Comparison of ENCODE assay signal across 9 mouse cellular contexts in the genomic region with DNA sequence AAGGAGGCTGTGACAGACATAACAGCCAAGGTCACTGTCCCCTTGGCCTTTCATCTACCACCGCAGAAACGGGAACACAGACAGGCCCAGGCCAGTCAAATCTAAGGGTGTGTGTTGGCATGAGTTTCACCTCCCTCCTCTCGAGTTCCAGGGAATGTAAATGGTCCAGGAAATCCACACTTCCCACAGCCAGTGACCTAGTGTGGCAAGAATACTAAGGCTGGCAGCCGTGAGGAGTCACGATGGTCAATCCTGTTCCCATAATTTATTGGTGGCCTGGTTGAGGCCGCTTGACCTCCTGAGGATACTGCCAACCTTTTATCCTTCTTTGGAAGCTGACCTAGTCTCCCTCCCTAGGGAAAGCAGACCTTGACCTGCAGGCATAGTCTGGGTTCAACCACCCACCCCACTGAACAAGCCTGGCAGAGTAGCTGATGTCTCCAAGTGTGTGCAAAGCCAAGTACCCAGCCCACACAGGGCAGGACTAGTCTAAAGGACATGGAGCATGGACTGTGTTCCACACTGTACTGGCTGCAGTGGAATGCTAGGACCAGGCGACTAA. TPM values are rescaled to one million over a fixed set of nuclear protein-coding genes. Genes with fewer than 3 reads are reported as not detected.
A peak's percentile ranks its signal among the peaks of the same experiment; 100 is the strongest.
DNase-seq lines count a peak whose midpoint lies in the region; ATAC-seq and TF ChIP-seq lines count a peak whose summit lies in the region.
"Had no signal": no experiment of that assay in that cellular context is flagged by ENCODE, and none has a peak within 500 bp of the region (broad histone marks: within the 10 kb centered on the region; RNA-seq: fewer than 3 reads in every experiment).

No protein-coding gene starts in this region.

- no peak for TF ChIP-seq CTCF in layer of hippocampus, adult 2 months (conservative IDR thresholded peaks at IDR 0.05)

- no peak overlapping the region for H3K9ac ChIP-seq in hindbrain, embryonic 16.5 days (ENCODE audit: low read depth, low read length)
- H3K9ac ChIP-seq in liver, embryonic 15.5 days, result peak overlapping the region; percentile 59
- H3K9ac ChIP-seq: stomach, embryonic 15.5 days had no signal

- peak; percentile 81 for ATAC-seq in hindbrain, embryonic 16.5 days
- no peak for ATAC-seq in liver, embryonic 15.5 days (ENCODE audit: insufficient read depth)

- H3K4me1 ChIP-seq in hindbrain, embryonic 16.5 days (ENCODE audit: control insufficient read depth, insufficient read depth, low read depth, low read length), result no peaks in the 10 kb centered on the region; the same call in 1 of the 2 replicates
- peaks cover 57% of the 10 kb centered on the region for H3K4me1 ChIP-seq in liver, embryonic 15.5 days (replicated peaks)
- H3K4me1 ChIP-seq: stomach, embryonic 15.5 days had no signal

- H3K4me2 ChIP-seq in hindbrain, embryonic 16.5 days (ENCODE audit: low read length), result no peak overlapping the region
- H3K4me2 ChIP-seq in liver, embryonic 15.5 days, result peak overlapping the region; percentile 64
- H3K4me2 ChIP-seq: stomach, embryonic 15.5 days had no signal

- H3K27ac ChIP-seq in layer of hippocampus, adult 2 months, result peak overlapping the region; percentile 85
- peak overlapping the region; percentile 63 for H3K27ac ChIP-seq in hindbrain, embryonic 16.5 days (ENCODE audit: low read depth, low read length)
- peak overlapping the region; percentile 99 for H3K27ac ChIP-seq in liver, embryonic 15.5 days (replicated peaks)
- H3K27ac ChIP-seq: stomach, embryonic 15.5 days had no signal

- 62% methylated on average over 7 of the region's 7 CpGs for WGBS in hindbrain, embryonic 16.5 days
- WGBS in liver, embryonic 15.5 days (ENCODE audit: insufficient replicate concordance), result 67% methylated on average over 7 of the region's 7 CpGs

- H3K27me3 ChIP-seq in hindbrain, embryonic 16.5 days (replicated peaks; ENCODE audit: control insufficient read depth, insufficient read depth, low read length), result no peaks in the 10 kb centered on the region
- 0 out of 2 replicates have a peak, but pooled peaks cover 6% of the 10 kb centered on the region for H3K27me3 ChIP-seq in liver, embryonic 15.5 days
- H3K27me3 ChIP-seq: stomach, embryonic 15.5 days had no signal

- H3K36me3 ChIP-seq in hindbrain, embryonic 16.5 days (ENCODE audit: control insufficient read depth, insufficient read depth, low read length), result no peaks in the 10 kb centered on the region
- no peaks in the 10 kb centered on the region for H3K36me3 ChIP-seq in liver, embryonic 15.5 days (replicated peaks)
- H3K36me3 ChIP-seq: stomach, embryonic 15.5 days had no signal

- no peaks in the 10 kb centered on the region for H3K9me3 ChIP-seq in hindbrain, embryonic 16.5 days (ENCODE audit: control insufficient read depth, low read length)
- no peaks in the 10 kb centered on the region for H3K9me3 ChIP-seq in liver, embryonic 15.5 days (replicated peaks)
- H3K9me3 ChIP-seq: stomach, embryonic 15.5 days had no signal

- H3K4me3 ChIP-seq in layer of hippocampus, adult 2 months, result no peak overlapping the region
- no peak overlapping the region for H3K4me3 ChIP-seq in hindbrain, embryonic 16.5 days (ENCODE audit: low read length)
- H3K4me3 ChIP-seq in liver, embryonic 15.5 days (replicated peaks), result peak overlapping the region; percentile 46
- H3K4me3 ChIP-seq: stomach, embryonic 15.5 days had no signal

- no peak for DNase-seq in layer of hippocampus, adult 2 months (ENCODE audit: low spot score in 2 of 2)
- DNase-seq in layer of hippocampus, adult 11-12 months (ENCODE audit: low spot score), result no peak
- peak; percentile 87 for DNase-seq in adrenal gland, adult 2 months
- DNase-seq in spleen, postnatal 36 days (ENCODE audit: low spot score in 2 of 2), result no peak
- no peak for DNase-seq in thymus, postnatal 4 days
- no peak for DNase-seq in gastrocnemius, adult 8-10 months (ENCODE audit: low spot score in 2 of 2)

RNA-seq across cellular contexts. Expression of gene Eif5, which starts 23.5 kb away (rescaled TPM):
- 100 to 1,000 TPM; 253 to 260 TPM for total RNA-seq in layer of hippocampus, adult 2 months (2021)
- total RNA-seq in adrenal gland, adult 2 months (2021), result 100 to 1,000 TPM; 327 to 470 TPM
- polyA plus RNA-seq in adrenal gland, adult 2 months (2012; rRNA removed), result 210 and 254 TPM in 2 replicates
- 482 and 486 TPM in 2 replicates for polyA plus RNA-seq in hindbrain, embryonic 16.5 days (2015; fragmentation: Nextera tagmentation; extraction: Ambion mirVana)
- 499 and 578 TPM in 2 replicates for polyA plus RNA-seq in liver, embryonic 15.5 days (2015; fragmentation: Nextera tagmentation; extraction: Ambion mirVana)
- total RNA-seq in gastrocnemius, adult 8-10 months (2022), result 100 to 1,000 TPM; 151 to 194 (median 168) TPM

RNA-seq across cellular contexts. Expression of gene Gm266, which starts 28.7 kb away (rescaled TPM):
- 1 to 10 TPM; 5.2 to 6.1 TPM for total RNA-seq in layer of hippocampus, adult 2 months (2021)
- total RNA-seq in adrenal gland, adult 2 months (2021), result under 1 TPM in 1 of 2 experiments, not detected in 1; 0.23 TPM
- 0.10 and 1.2 TPM in 2 replicates for polyA plus RNA-seq in adrenal gland, adult 2 months (2012; rRNA removed)
- polyA plus RNA-seq in hindbrain, embryonic 16.5 days (2015; fragmentation: Nextera tagmentation; extraction: Ambion mirVana), result 2.6 and 5.0 TPM in 2 replicates
- 0.56 and 0.62 TPM in 2 replicates for polyA plus RNA-seq in liver, embryonic 15.5 days (2015; fragmentation: Nextera tagmentation; extraction: Ambion mirVana)
- total RNA-seq in gastrocnemius, adult 8-10 months (2022), result under 1 TPM in 3 of 4 experiments, not detected in 1; 0.27 to 0.34 (median 0.31) TPM

Comparison
In these comparisons a context has a peak if more than half of its experiments do, and no peak if none do; other contexts are left out.
1. RNA of gene Gm266, which starts 28.7 kb away (total RNA-seq): 5.2 to 6.1 TPM in layer of hippocampus, adult 2 months; 0.27 to 0.34 TPM in gastrocnemius, adult 8-10 months and 0.23 TPM in adrenal gland, adult 2 months; every median in the first group is over 4 times any median in the second.
2. Peak in every context shown above with its lines, with median percentiles within 50 percentile points of each other: H3K27ac ChIP-seq.